Mouse (Mus musculus) heart, postnatal 25 days (tissue): ENCODE results near the gene Elavl3. TPM values are rescaled to one million over a fixed set of nuclear protein-coding genes. Genes with fewer than 3 reads are reported as not detected.

Experiments
- DNase-seq: peaks from one replicate; pipeline ENCODE4 v3.0.0; 2022; ENCODE audit warnings: low spot score
- intact Hi-C: fragments of 180-260 bp; cut with DNase I; formaldehyde crosslinking; loops from one replicate; pipeline ENCODE4 v1.15.1; 2025
- total RNA-seq, 2 experiments: library from RNA; stranded (reverse); gene quantifications; 2 replicates each; pipeline ENCODE4 v1.2.3; 2021

Elavl3 gene
- total RNA-seq, 2 experiments from 2014 or later, result 0.21 to 0.50 TPM

- no peak for DNase-seq
- intact Hi-C loops, result loop anchor here (5.0 kb wide), 1 partner anchor 165 kb away; no protein-coding TSS in a partner anchor
Measured at GRCm38 (mm10) chr9:21977331-21977730, 74.5 kb downstream of the Elavl3 start.

GRCm38 (mm10) chr9:21976626-21977175, 75.1 kb downstream of the Elavl3 start:
- no peak for DNase-seq
- intact Hi-C loops, result loop anchor here (5.0 kb wide), 1 partner anchor 166 kb away; no protein-coding TSS in a partner anchor

- no peak for DNase-seq
- intact Hi-C loops, result no loop called here
Measured at GRCm38 (mm10) chr9:21969304-21969703, 82.5 kb downstream of the Elavl3 start.

- no peak for DNase-seq
- intact Hi-C loops, result no loop called here
Measured at GRCm38 (mm10) chr9:21968883-21969282, 82.9 kb downstream of the Elavl3 start.

Other genes with a start within 250 kb of the Elavl3 start
- gene Angptl8, start 216.5 kb downstream of the Elavl3 start, total RNA-seq, result not detected
- gene Dock6, start 199.4 kb downstream of the Elavl3 start, total RNA-seq, result 10 to 100 TPM; 34.9 to 36.9 TPM
- 10 to 100 TPM in 1 of 2 experiments, 1 to 10 TPM in 1; 9.2 to 12.1 TPM for gene Rab3d, start 133.8 kb downstream of the Elavl3 start, total RNA-seq
- 1 to 10 TPM; 1.8 to 2.8 TPM for gene Ccdc159, start 124.6 kb downstream of the Elavl3 start, total RNA-seq
- gene Tmem205, start 124.5 kb downstream of the Elavl3 start, total RNA-seq, result 10 to 100 TPM; 39.4 to 46.2 TPM
- gene Plppr2, start 115.0 kb downstream of the Elavl3 start, total RNA-seq, result 1 to 10 TPM; 1.5 to 2.0 TPM
- 1 to 10 TPM; 5.8 to 7.4 TPM for gene Swsap1, start 96.3 kb downstream of the Elavl3 start, total RNA-seq
- gene Epor, start 88.5 kb downstream of the Elavl3 start, total RNA-seq, result 1 to 10 TPM in 1 of 2 experiments, under 1 TPM in 1; 0.83 to 1.6 TPM
- gene Rgl3, start 62.6 kb downstream of the Elavl3 start, total RNA-seq, result 1 to 10 TPM; 2.0 to 3.2 TPM
- not detected for gene Ccdc151, start 49.4 kb downstream of the Elavl3 start, total RNA-seq
- 10 to 100 TPM; 63.0 to 71.8 TPM for gene Prkcsh, start 49.2 kb downstream of the Elavl3 start, total RNA-seq
- not detected for gene Gm49318, start 19.2 kb upstream of the Elavl3 start, total RNA-seq
- gene Zfp653, start 19.4 kb upstream of the Elavl3 start, total RNA-seq, result 1 to 10 TPM; 4.0 to 4.3 TPM
- 100 to 1,000 TPM; 103 TPM for gene Ecsit, start 33.4 kb upstream of the Elavl3 start, total RNA-seq
- gene Cnn1, start 47.2 kb upstream of the Elavl3 start, total RNA-seq, result 10 to 100 TPM in 1 of 2 experiments, 1 to 10 TPM in 1; 7.6 to 10.4 TPM
- 10 to 100 TPM; 36.8 to 39.8 TPM for gene Elof1, start 65.1 kb upstream of the Elavl3 start, total RNA-seq
- gene Acp5, start 83.7 kb upstream of the Elavl3 start, total RNA-seq, result 1 to 10 TPM; 1.6 to 3.5 TPM
- 10 to 100 TPM; 50.3 to 52.6 TPM for gene Pigyl, start 104.8 kb upstream of the Elavl3 start, total RNA-seq
- gene Zfp872, start 136.1 kb upstream of the Elavl3 start, total RNA-seq, result under 1 TPM; 0.16 to 0.31 TPM
- 10 to 100 TPM; 29.4 to 30.7 TPM for gene Zfp809, start 173.7 kb upstream of the Elavl3 start, total RNA-seq
- gene Zfp599, start 207.9 kb upstream of the Elavl3 start, total RNA-seq, result under 1 TPM; 0.26 to 0.31 TPM